Mouse (Mus musculus) liver, embryonic 16.5 days (tissue): Measurements from ENCODE around the gene Gm43552. TPM values are rescaled to one million over a fixed set of nuclear protein-coding genes. Genes with fewer than 3 reads are reported as not detected.

Source experiments
- polyA plus RNA-seq: library from polyadenylated mRNA; unstranded; fragments of >200 nt; fragmentation: Nextera tagmentation; extraction: Ambion mirVana; gene quantifications from 2 replicates; pipeline ENCODE4 v1.2.1, GENCODE M21; 2015

Gene Gm43552
- polyA plus RNA-seq, 1 experiment from 2014 or later = not detected

Other genes starting within 250 kb of the Gm43552 start
- 31.6 and 36.1 TPM in 2 replicates for gene Rfc1, start 157.2 kb downstream of the Gm43552 start, polyA plus RNA-seq
- gene Klb, start 144.5 kb downstream of the Gm43552 start, polyA plus RNA-seq = 14.1 and 14.4 TPM in 2 replicates
- gene Rpl9, start 101.4 kb downstream of the Gm43552 start, polyA plus RNA-seq = 482 and 527 TPM in 2 replicates
- 28.2 and 35.1 TPM in 2 replicates for gene Lias, start 101.3 kb downstream of the Gm43552 start, polyA plus RNA-seq
- 26.8 and 31.8 TPM in 2 replicates for gene Ugdh, start 56.9 kb downstream of the Gm43552 start, polyA plus RNA-seq
- gene Smim14, start 44.4 kb upstream of the Gm43552 start, polyA plus RNA-seq = 52.8 and 57.8 TPM in 2 replicates
- 64.6 and 68.9 TPM in 2 replicates for gene Ube2k, start 44.4 kb upstream of the Gm43552 start, polyA plus RNA-seq
- 15.7 and 17.3 TPM in 2 replicates for gene Pds5a, start 205.4 kb upstream of the Gm43552 start, polyA plus RNA-seq